Mouse (Mus musculus) midbrain, embryonic 11.5 days (tissue): ENCODE measurements around the gene Commd3. TPM values are rescaled to one million over a fixed set of nuclear protein-coding genes. Genes with fewer than 3 reads are reported as not detected.

ENCODE experiments used
- ATAC-seq: fragments of 200-750 bp; cut with Nextera tagmentation; 2 replicates; pipeline ENCODE4 v1.8.0; 2017; ENCODE audit warnings: moderate TSS enrichment, moderate library complexity; ENCODE audit not compliant: low FRiP score
- DNase-seq: peaks from one replicate; pipeline ENCODE4 v3.0.0; 2015; ENCODE audit warnings: low spot score; ENCODE audit errors: missing footprints
- H3K27ac ChIP-seq: fragments of 300-500 bp; sonication (generic); 2 replicates; pipeline ENCODE4 v1.5.1; 2014; ENCODE audit warnings: low read depth, low read length
- H3K27me3 ChIP-seq: fragments of 300-500 bp; sonication (generic); 2 replicates; pipeline ENCODE4 v1.6.1; 2014; ENCODE audit warnings: mild to moderate bottlenecking, low read length, moderate library complexity, mixed read lengths; ENCODE audit not compliant: control insufficient read depth, insufficient read depth
- H3K36me3 ChIP-seq: fragments of 300-500 bp; sonication (generic); 2 replicates; pipeline ENCODE4 v1.6.1; 2014; ENCODE audit warnings: mild to moderate bottlenecking, low read length, moderate library complexity, mixed read lengths; ENCODE audit not compliant: control insufficient read depth, insufficient read depth
- H3K4me1 ChIP-seq: fragments of 300-500 bp; sonication (generic); 2 replicates; pipeline ENCODE4 v1.6.1; 2014; ENCODE audit warnings: low read length; ENCODE audit not compliant: control insufficient read depth, insufficient read depth
- H3K4me2 ChIP-seq: fragments of 300-500 bp; sonication (generic); 2 replicates; pipeline ENCODE4 v1.6.1; 2014; ENCODE audit warnings: mild to moderate bottlenecking, moderate library complexity
- H3K4me3 ChIP-seq: fragments of 300-500 bp; sonication (generic); 2 replicates; pipeline ENCODE4 v1.5.1; 2014; ENCODE audit warnings: low read depth, low read length
- H3K9ac ChIP-seq: fragments of 300-500 bp; sonication (generic); 2 replicates; pipeline ENCODE4 v1.6.1; 2014; ENCODE audit warnings: low read length
- H3K9me3 ChIP-seq: fragments of 300-500 bp; sonication (generic); 2 replicates; pipeline ENCODE4 v1.6.1; 2016; ENCODE audit warnings: low read length; ENCODE audit not compliant: control insufficient read depth
- WGBS: fragments of 180-500 bp; shearing (Covaris S2); extraction: QIAGEN DNeasy Blood & Tissue Kit; methylation state at CpG from one replicate; pipeline ENCODE4 v1.1.7; 2014; 5-methylcytosine and 5-hydroxymethylcytosine counted together
- polyA plus RNA-seq: library from polyadenylated mRNA; unstranded; fragments of >200 nt; fragmentation: Nextera tagmentation; extraction: Ambion mirVana; gene quantifications from 2 replicates; pipeline ENCODE4 v1.2.1, GENCODE M21; 2014

Commd3 gene
- polyA plus RNA-seq, 1 experiment from 2014 or later = 119 TPM

DNA sequence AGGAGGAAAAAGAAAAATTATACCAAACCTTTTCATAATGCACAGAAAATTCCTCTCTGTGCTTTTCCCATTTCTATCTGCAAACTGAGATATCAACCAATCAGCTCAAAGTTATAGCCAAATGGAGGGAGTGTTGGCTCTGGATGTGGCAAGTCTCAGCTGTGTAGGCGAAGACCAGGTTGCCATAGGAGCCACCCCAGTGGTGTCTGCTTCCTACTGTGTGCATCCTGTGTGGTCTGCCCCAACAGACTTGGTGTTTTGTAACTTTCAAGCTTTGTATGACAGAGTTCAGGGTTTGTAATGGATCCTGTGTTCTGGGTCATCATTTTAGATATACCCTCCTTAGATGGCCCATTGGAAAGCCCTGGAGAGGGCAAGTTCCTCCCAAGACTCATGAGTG, 52.3 kb downstream of the Commd3 start:
- DNase-seq (no peak), ATAC-seq (no peak)
- Histone ChIP-seq H3K27me3 (no peaks in the 10 kb centered on the region), H3K9ac (no peak overlapping the region), H3K4me1 (no peaks in the 10 kb centered on the region), H3K36me3 (no peaks in the 10 kb centered on the region), H3K4me3 (no peak overlapping the region), H3K9me3 (no peaks in the 10 kb centered on the region), H3K27ac (no peak overlapping the region), H3K4me2 (no peak overlapping the region)
- WGBS = 85% methylated on average over 1 of the region's 1 CpGs

Other genes starting within 250 kb of the Commd3 start
- gene Bmi1, start 4.6 kb downstream of the Commd3 start, polyA plus RNA-seq = 42.8 and 46.4 TPM in 2 replicates
- 0.25 and 0.48 TPM in 2 replicates for gene Spag6, start 21.6 kb downstream of the Commd3 start, polyA plus RNA-seq